Mouse (Mus musculus): Measurements from ENCODE around the gene Cyp21a1.
"Not testable (repeated sequence)": the region's sequence is repeated elsewhere in the genome, so short reads cannot be mapped to it uniquely, and the experiment has no call there.

Cyp21a1 gene

GRCm38 (mm10) chr17:34804301-34804700 lies at the start of gene Cyp21a1:
Gene Cyp21a1 (minus strand): TSS chr17:34804561.
- not testable (repeated sequence) for DNase-seq

GRCm38 (mm10) chr17:34853511-34853910 lies 49.1 kb upstream of the Cyp21a1 start:
- no peak for DNase-seq

- DNase-seq = no peak
These were observed 46.3 kb upstream of the Cyp21a1 start for GRCm38 (mm10) chr17:34850517-34851125.

GRCm38 (mm10) chr17:34849722-34850516 lies 45.6 kb upstream of the Cyp21a1 start, which contains the start of the genes Skiv2l and Nelfe:
Gene Skiv2l (minus strand): TSS chr17:34850210.
Gene Nelfe (plus strand): TSS chr17:34850391.
- peak; percentile 99 for DNase-seq

- DNase-seq = no peak
These were observed 43.3 kb upstream of the Cyp21a1 start for GRCm38 (mm10) chr17:34847615-34848014.

- no peak for DNase-seq
These were observed 42.8 kb upstream of the Cyp21a1 start for GRCm38 (mm10) chr17:34847192-34847591.

GRCm38 (mm10) chr17:34844884-34845283 lies 40.5 kb upstream of the Cyp21a1 start:
- no peak for DNase-seq

GRCm38 (mm10) chr17:34840736-34841307 lies 36.5 kb upstream of the Cyp21a1 start:
- DNase-seq = no peak

- DNase-seq = no peak
These were observed 34.4 kb upstream of the Cyp21a1 start for GRCm38 (mm10) chr17:34838785-34839184.

- DNase-seq = no peak
These were observed 33.3 kb upstream of the Cyp21a1 start for GRCm38 (mm10) chr17:34837464-34838324.

GRCm38 (mm10) chr17:34836856-34837221 lies 32.5 kb upstream of the Cyp21a1 start, which contains the start of the genes Stk19 and Dxo:
Gene Stk19 (minus strand): TSS chr17:34836945.
Gene Dxo (plus strand): TSS chr17:34837019.
- DNase-seq = peak; percentile 97

GRCm38 (mm10) chr17:34836155-34836855 lies 31.9 kb upstream of the Cyp21a1 start:
- DNase-seq = no peak

GRCm38 (mm10) chr17:34830776-34831175 lies 26.4 kb upstream of the Cyp21a1 start:
- DNase-seq = not testable (repeated sequence)

- DNase-seq = no peak
These were observed 10.5 kb upstream of the Cyp21a1 start for GRCm38 (mm10) chr17:34814818-34815370.

- not testable (repeated sequence) for DNase-seq
These were observed 9.4 kb upstream of the Cyp21a1 start for GRCm38 (mm10) chr17:34813747-34814146.

- no peak for DNase-seq
These were observed 6.9 kb upstream of the Cyp21a1 start for GRCm38 (mm10) chr17:34811275-34811674.

GRCm38 (mm10) chr17:34810811-34811210 lies 6.5 kb upstream of the Cyp21a1 start:
- DNase-seq = not testable (repeated sequence)

GRCm38 (mm10) chr17:34810411-34810810 lies 6.0 kb upstream of the Cyp21a1 start:
- not testable (repeated sequence) for DNase-seq

GRCm38 (mm10) chr17:34808599-34809205 lies 4.3 kb upstream of the Cyp21a1 start:
- no peak for DNase-seq

GRCm38 (mm10) chr17:34807176-34807575 lies 2.8 kb upstream of the Cyp21a1 start:
- DNase-seq = no peak

- DNase-seq = no peak
These were observed 656 bp upstream of the Cyp21a1 start for GRCm38 (mm10) chr17:34804871-34805562.
